Mouse (Mus musculus): ENCODE results near the gene Ppp1r12b.

Gene Ppp1r12b

GRCm38 (mm10) chr1:134938233-134938632 lies 17.5 kb downstream of the Ppp1r12b start:
- no peak for DNase-seq

- no peak for DNase-seq
These were observed 19.4 kb downstream of the Ppp1r12b start for GRCm38 (mm10) chr1:134936335-134936734.

GRCm38 (mm10) chr1:134932431-134932830 lies 23.3 kb downstream of the Ppp1r12b start:
- DNase-seq: no peak

DNA sequence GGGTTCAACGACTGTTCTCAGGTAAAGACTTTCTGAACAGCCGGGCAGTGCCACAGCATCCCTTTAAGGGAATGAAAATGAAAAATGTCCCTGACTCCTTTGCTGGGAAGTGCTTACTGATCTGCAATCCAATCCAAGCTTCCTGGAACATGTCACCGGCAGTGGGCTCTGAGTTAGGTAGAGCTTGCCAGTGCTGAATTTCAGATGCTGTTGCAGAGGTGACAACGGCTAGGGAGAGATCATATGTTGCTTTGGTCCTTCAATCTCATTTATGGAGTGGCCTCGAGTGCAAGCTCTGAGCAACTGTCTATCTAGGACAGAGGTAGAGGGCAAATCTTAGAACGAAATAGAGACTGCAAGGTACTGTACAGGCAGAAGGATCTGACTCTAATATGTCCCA lies 36.7 kb downstream of the Ppp1r12b start:
- no peak for DNase-seq

- no peak for DNase-seq
These were observed 40.3 kb downstream of the Ppp1r12b start for GRCm38 (mm10) chr1:134915421-134915820.

- no peak for DNase-seq
These were observed 42.2 kb downstream of the Ppp1r12b start for GRCm38 (mm10) chr1:134913535-134913934.

DNA sequence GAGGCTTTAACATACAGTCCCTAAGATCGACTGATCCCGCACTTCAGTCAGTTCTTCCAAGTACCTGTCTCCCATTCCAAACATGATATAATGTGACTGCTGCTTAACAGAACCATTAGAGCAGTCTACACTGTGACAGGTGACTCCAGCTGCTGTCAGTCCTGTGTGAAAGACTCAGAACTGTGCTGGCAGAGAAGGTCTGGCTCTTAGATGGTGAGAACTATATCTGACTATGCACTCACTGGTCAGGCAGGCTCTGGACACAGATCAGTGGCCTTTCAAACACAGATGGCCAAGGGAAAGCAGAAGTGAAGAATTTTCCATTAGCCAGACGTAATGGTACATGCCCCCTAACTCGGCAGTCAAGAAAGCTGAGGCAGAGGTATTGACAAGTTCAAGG lies 43.9 kb downstream of the Ppp1r12b start:
- DNase-seq: no peak

DNA sequence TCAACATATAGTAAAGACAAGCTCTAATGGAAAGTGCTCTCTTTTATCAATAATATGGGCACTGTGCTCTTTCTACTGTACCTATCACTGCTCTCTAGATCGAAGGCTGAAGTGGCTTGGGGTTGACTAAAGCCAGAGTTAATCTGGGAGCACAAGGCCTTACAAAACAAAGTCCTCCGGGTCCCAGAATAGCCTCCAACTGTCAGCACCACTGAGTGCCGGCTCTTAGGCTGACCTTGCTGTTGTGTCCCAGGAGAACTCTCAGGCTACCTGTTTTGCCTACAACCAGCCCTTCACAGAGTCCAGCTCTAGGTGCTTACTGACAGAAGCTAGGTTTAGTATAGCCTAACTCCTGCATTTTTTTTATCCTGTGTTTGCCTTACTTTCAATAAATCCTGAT lies 45.7 kb downstream of the Ppp1r12b start:
- DNase-seq: no peak

DNA sequence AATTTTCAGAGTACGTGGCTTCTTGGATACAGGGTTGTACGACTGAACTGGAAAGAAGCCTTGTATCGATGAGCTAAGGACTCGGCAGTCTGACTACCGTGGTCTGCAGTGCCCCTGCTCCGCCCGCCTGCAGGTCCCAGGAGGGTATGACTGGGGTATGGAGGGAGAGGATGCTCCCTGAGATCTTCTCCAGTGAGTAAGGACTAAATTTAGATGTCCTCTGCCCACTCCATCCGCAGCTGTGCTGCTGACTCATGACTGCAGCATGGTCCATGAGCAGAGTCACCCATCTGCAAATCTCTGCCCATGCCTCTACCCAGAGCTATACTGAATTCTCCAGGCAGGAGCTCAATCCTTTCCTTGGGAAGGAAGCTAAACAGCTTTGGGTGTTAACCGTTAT lies 46.3 kb downstream of the Ppp1r12b start:
- DNase-seq: no peak

- no peak for DNase-seq
These were observed 53.6 kb downstream of the Ppp1r12b start for GRCm38 (mm10) chr1:134902051-134902619.

- DNase-seq: no peak
These were observed 59.7 kb downstream of the Ppp1r12b start for GRCm38 (mm10) chr1:134896008-134896407.

DNA sequence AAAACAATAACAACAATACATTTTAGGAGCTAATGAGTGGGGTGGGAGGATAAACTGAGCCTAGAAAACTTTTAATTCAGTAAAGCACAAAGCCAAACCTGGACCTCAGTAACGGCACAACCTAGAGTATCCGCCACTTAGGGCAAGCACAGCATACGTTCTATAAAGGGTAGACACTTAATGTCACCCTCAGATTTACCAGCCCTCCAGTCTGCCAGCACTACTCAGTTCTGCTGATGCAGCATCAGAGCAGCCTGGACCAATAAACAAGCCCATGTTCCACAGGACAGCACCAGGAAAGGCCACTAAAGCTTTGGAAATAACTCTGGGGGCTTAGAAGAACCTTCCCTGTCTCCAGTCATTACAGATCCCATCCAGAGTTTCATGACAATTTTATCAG lies 60.9 kb downstream of the Ppp1r12b start:
- DNase-seq: no peak

DNA sequence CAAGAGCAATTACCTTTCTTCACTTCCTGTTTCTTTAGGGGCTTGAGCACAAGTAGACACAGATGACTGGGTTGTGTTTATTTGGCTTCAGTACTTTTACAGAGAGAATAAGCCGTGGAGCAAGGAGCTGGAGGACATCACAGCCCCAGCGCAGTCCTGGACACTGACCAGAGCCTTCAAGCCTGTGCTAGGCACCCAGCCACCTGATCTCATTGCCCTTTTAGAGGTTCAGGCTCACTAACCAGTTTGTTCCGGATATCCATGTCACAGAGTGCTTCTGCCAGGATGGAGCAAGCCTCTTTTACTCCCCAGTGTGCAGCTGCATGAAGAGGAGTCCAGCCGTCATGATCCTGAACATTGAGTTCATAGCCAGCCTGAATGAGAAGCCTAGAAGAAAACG lies 63.8 kb downstream of the Ppp1r12b start:
- DNase-seq: no peak

DNA sequence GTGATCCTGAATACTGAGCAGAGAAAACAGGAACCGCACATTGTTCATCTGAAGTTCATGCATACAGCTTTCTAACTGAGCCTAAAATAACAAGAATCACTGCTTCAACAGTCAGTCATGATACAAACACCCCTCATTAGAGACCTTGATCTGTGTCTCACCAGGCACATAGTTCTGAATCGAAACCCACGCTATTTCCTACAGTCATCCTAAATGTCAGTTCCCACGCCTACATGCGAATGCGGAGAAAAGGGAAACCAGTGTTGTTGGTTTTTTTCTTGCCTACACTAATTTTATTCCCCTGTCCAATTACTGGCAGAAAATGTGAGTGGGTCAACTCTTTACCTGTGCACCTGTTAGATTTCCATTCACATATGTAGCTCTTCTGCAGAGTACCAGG lies 66.1 kb downstream of the Ppp1r12b start:
- no peak for DNase-seq

- DNase-seq: no peak
These were observed 79.9 kb downstream of the Ppp1r12b start for GRCm38 (mm10) chr1:134875800-134876199.

GRCm38 (mm10) chr1:134872678-134873077 lies 83.1 kb downstream of the Ppp1r12b start:
- DNase-seq: no peak

DNA sequence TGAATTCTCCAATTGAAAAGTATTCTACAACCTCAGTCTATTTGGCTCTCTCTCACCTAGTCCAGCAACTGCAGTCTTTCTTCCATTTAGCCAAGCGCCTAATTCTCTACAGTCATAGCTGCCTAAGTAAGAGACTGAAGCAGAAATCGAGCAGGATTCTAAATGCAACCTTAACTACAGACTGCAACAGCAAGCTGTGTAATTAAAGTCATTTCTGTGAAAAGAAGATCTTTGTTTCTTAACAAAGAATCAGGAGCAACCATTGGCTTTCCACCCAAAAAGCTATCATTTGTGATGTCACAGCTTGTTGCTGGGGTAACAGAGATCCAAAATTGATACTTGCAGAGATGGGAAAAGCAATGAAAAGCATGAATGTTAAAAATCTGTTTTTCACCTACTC lies 89.3 kb downstream of the Ppp1r12b start:
- DNase-seq: no peak

DNA sequence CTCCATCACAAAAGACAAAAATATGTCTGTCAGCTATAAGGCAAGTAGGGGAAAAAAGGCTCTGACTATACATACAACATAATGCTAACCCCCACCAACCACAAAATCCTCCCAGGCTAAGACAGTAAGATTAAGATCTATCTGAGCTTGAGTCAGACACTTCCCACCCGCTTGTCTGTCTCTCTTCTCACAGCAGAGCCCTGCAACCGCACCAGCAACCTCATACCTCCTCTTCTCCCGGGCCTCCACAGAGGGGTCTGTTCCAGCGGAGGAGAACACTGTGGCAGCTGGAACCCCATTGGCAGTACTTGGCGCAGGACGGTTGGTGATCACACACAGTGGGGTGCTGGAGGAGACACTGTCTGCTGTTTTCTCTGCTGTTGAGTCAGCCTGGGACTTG lies 90.2 kb downstream of the Ppp1r12b start:
- peak in 1 of 2 experiments; percentile 14 for DNase-seq

DNA sequence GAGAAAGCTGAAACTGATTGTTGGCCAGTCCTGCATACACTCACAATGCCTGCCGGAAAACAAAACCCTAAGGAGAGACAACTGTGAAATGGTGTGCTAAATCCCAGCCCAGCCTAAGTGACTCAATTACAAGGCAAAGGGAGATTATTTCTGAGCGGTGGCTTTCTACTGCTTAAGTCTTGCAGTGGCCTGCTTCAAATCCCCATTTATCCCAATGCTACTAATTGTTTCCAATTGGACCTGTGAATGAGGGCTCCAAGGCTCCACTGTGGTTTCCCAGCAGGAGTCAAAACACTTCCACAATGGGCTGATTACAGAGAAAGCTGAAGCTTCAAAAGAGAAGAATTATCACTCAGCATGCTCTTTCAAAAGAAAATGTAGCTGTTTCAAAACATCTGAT lies 95.2 kb downstream of the Ppp1r12b start:
- DNase-seq: no peak

DNA sequence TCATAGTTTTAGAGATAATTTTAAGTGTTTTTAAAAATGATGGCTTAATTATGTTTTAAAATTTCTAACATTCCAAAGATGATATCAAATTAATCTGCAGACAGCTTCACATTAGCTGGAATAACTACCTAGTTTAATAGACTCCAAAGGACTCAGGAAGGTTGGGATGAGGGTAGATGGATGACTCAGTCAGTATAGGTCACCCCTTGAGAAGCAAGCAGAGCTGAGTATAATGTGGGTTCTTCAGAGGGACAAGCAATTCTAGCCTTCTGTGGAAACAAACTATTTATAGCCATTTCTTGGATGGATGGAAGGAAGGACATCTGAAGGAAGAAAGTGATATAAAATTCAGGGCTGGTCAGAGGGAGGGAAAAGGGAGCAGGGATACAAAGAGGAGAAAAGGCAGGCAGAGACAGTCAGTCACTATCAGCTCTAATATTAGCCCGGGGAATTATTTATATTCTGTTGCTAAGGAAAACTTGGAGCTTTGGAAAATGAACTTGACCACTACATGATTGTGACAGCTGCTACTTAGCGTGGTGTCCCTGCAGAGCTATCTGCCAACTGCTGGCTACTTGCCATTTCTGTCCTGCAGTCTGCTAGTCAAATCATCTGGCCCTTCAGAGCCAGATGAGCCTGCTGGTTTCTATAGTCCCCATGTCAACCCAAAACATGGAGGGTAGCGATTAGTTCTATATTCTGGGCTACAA lies 97.2 kb downstream of the Ppp1r12b start:
- DNase-seq: no peak

DNA sequence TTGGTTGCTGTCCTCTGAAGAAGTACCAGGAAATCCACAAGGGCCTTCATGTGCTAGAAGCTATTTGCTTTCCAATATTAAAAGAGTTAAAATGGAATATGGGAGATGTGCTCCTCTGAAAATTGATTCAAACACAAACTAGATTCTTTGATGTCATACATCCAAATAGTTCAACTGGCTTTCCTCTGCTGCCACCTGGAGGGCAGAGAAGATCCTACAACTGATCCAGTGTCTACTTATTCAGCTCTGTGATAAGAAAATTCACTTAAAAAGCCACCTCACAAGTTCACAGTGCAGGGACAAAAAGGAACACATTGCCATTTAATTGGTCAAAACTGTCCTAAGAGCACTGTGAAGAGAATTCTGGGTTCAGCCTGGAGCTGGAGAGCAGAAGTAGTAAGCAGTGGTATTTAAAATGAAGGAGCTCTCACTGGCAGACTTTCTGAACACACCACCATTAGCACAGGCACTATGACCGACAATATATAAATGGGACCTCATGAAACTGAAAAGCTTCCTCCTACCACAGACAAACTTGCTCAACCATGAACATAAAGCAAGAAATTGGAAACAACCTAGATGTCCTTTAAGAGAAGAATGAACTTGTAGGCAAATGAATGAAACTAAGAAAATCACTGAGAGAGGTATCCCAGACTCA lies 101.3 kb downstream of the Ppp1r12b start:
- peak; percentile 25 to 29 for DNase-seq

DNA sequence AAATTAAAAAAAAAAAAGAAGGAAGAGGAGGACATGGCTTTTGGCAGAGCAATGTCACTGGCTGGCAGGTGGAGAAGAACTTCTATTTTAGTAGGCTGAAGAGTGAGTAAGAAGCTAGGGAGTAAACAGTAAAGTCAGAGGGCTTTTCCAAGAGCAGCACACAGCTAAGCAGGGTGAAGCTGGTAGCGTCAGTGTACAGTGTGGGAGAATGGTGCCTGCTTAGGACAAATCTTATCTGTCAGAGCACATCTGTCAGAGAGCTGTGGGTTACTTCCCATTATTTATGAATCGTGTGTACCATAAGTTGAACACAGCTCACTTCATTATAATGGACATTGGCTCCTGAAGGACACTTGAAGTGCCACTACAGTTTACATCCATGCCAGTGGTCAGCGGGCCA lies 102.9 kb downstream of the Ppp1r12b start:
- DNase-seq: no peak

- no peak for DNase-seq
These were observed 104.5 kb downstream of the Ppp1r12b start for GRCm38 (mm10) chr1:134851211-134851610.

DNA sequence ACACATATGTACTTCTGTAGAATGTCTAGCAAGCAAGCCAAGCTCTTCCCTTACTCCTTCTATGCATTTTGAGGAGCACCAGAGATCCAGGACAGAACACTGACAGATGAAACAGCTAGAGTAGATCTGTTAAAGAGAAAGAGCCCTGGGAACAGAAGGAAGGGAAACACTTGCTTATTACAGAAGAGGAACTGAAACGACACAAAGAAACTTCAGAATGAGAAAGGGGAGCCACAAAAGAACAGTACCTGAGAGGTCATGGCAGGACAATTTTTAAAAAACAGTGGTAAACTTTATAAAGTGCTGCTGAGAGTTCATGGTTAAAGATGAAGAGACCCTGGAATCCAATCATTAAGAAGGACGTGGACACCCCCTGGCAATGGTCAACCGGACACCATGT lies 105.4 kb downstream of the Ppp1r12b start:
- no peak for DNase-seq

Measured in thymus, adult 18-20 months (tissue).